Mouse (Mus musculus) liver, embryonic 12.5 days (tissue): ENCODE data around the gene Bmpr1b. TPM values are rescaled to one million over a fixed set of nuclear protein-coding genes. Genes with fewer than 3 reads are reported as not detected.

Experiments used
- ATAC-seq: fragments of 200-750 bp; cut with Nextera tagmentation; 2 replicates; pipeline ENCODE4 v1.8.0; 2017; ENCODE audit warnings: moderate number of reproducible peaks, mild to moderate bottlenecking, moderate library complexity
- H3K27ac ChIP-seq: fragments of 300-500 bp; sonication (generic); 2 replicates; pipeline ENCODE4 v1.5.1; 2016; ENCODE audit warnings: mild to moderate bottlenecking
- H3K27me3 ChIP-seq: fragments of 300-500 bp; sonication (generic); replicated peaks from 2 replicates; pipeline ENCODE4 v1.6.1; 2016; ENCODE audit warnings: mild to moderate bottlenecking, moderate library complexity
- H3K36me3 ChIP-seq: fragments of 300-500 bp; sonication (generic); 2 replicates; pipeline ENCODE4 v1.6.1; 2016; ENCODE audit warnings: mild to moderate bottlenecking, moderate library complexity
- H3K4me1 ChIP-seq: fragments of 300-500 bp; sonication (generic); 2 replicates; pipeline ENCODE4 v1.6.1; 2016
- H3K4me2 ChIP-seq: fragments of 300-500 bp; sonication (generic); 2 replicates; pipeline ENCODE4 v1.6.1; 2016; ENCODE audit warnings: mild to moderate bottlenecking, moderate library complexity
- H3K4me3 ChIP-seq: fragments of 300-500 bp; sonication (generic); 2 replicates; pipeline ENCODE4 v1.5.1; 2016; ENCODE audit warnings: mild to moderate bottlenecking, moderate library complexity
- H3K9ac ChIP-seq: fragments of 300-500 bp; sonication (generic); 2 replicates; pipeline ENCODE4 v1.6.1; 2016; ENCODE audit warnings: mild to moderate bottlenecking, moderate library complexity
- H3K9me3 ChIP-seq: fragments of 300-500 bp; sonication (generic); replicated peaks from 2 replicates; pipeline ENCODE4 v1.6.1; 2016; ENCODE audit warnings: mild to moderate bottlenecking, moderate library complexity
- WGBS: fragments of 180-500 bp; shearing (Covaris S2); methylation state at CpG from one replicate; pipeline ENCODE4 v1.1.7; 2016; ENCODE audit not compliant: insufficient replicate concordance; 5-methylcytosine and 5-hydroxymethylcytosine counted together
- polyA plus RNA-seq: library from polyadenylated mRNA; unstranded; fragments of >200 nt; fragmentation: Nextera tagmentation; extraction: Ambion mirVana; gene quantifications from 2 replicates; pipeline ENCODE4 v1.2.1, GENCODE M21; 2016

Bmpr1b gene
- polyA plus RNA-seq, 1 experiment from 2014 or later = 0.45 TPM

DNA sequence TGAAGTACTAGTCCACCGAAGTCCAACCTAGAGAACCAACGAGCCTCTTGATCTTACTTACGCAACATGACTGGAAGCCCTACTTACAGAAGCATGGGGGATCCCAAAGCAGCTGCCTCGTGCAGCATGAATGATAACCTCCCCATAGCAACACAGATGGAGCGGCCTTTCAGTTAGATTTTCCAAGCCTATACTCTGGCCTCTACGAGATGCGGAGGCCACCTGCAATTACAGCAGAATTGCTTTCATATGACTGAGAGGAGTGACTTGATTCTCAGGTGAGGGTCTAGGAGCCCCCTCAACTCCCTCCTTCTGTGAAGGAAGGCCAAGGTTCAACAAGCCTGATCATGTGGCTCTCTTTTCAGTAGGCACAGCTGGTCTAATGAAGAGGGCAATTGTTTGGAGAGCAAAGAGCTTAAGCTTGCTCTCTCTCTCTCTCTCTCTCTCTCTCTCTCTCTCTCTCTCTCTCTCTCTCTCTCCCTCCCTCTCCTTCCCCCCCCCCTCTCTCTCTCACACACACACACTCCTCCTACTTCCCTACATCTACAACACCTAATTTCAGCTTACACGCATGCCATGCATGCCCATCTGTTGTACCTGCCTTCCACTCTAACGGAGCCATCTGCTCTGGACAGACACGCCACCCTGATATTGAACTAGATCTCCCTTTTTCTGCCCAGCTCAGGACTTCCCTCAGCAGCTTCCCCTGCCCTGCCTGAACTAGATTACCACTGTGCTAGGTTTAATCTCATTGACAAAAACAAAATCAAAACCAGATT, 65.0 kb downstream of the Bmpr1b start:
- H3K36me3 ChIP-seq = no peaks in the 10 kb centered on the region
- 75% methylated on average over 10 of the region's 10 CpGs for WGBS
- H3K27me3 ChIP-seq = no peaks in the 10 kb centered on the region
- H3K9me3 ChIP-seq = no peaks in the 10 kb centered on the region
- no peak overlapping the region for H3K4me3 ChIP-seq
- no peaks in the 10 kb centered on the region for H3K4me1 ChIP-seq
- no peak overlapping the region for H3K4me2 ChIP-seq
- no peak overlapping the region for H3K27ac ChIP-seq
- ATAC-seq = no peak
- H3K9ac ChIP-seq = no peak overlapping the region

- Histone ChIP-seq H3K4me2 (no peak overlapping the region), H3K27me3 (no peaks in the 10 kb centered on the region), H3K27ac (no peak overlapping the region), H3K4me3 (no peak overlapping the region), H3K9me3 (no peaks in the 10 kb centered on the region), H3K9ac (no peak overlapping the region), H3K4me1 (no peaks in the 10 kb centered on the region), H3K36me3 (no peaks in the 10 kb centered on the region)
- no peak for ATAC-seq
- 64% methylated on average over 4 of the region's 4 CpGs for WGBS
Measured at GRCm38 (mm10) chr3:142103622-142104021, 65.6 kb downstream of the Bmpr1b start.

DNA sequence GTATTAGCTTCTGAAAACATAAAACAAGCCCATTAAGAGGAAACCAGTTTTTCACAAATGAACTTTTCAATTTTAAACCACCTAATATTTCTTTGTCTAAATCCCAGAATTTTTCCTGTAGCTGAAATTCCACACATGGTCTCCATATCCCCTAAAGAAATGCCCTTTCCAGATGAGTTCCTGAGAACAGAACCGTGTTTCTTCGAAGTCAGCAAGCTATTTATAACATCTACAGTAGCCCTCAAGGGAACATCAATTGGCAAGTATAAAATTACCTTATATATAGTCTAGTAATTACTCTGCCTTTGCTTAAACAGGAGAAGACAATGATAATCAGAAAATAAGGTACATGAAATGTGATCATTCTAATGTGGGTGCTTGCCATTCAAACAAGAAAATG, 70.1 kb downstream of the Bmpr1b start:
- Histone ChIP-seq H3K4me2 (no peak overlapping the region), H3K9ac (no peak overlapping the region), H3K4me1 (no peaks in the 10 kb centered on the region), H3K4me3 (no peak overlapping the region), H3K27ac (no peak overlapping the region), H3K36me3 (no peaks in the 10 kb centered on the region), H3K9me3 (no peaks in the 10 kb centered on the region), H3K27me3 (no peaks in the 10 kb centered on the region)
- WGBS = 51% methylated on average over 2 of the region's 2 CpGs
- no peak for ATAC-seq

- H3K27me3 ChIP-seq = no peaks in the 10 kb centered on the region
- no peak overlapping the region for H3K4me2 ChIP-seq
- H3K9ac ChIP-seq = no peak overlapping the region
- H3K4me3 ChIP-seq = no peak overlapping the region
- H3K27ac ChIP-seq = no peak overlapping the region
- ATAC-seq = no peak
- 69% methylated on average over 4 of the region's 4 CpGs for WGBS
- no peaks in the 10 kb centered on the region for H3K36me3 ChIP-seq
- H3K9me3 ChIP-seq = no peaks in the 10 kb centered on the region
- no peaks in the 10 kb centered on the region for H3K4me1 ChIP-seq
Measured at GRCm38 (mm10) chr3:142094049-142094448, 75.2 kb downstream of the Bmpr1b start.

DNA sequence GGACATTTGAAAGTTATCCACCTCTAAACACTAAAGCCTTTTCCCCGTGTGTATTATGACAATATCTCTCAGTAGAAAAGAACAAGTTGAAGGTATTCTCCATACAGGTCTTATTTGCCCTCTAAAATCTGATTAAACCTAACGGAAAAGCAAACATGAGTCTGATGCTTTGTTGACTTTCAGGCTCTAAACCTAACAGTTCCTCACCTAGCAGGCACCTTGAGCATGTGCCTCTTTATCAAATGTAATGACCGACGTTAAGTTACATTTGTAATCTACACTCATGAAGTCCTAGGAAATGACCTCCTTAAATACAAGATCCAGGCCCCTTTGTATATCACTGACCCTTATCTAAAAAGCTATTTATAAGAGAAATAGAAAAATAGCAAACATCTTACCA, 79.5 kb downstream of the Bmpr1b start:
- Histone ChIP-seq H3K9me3 (no peaks in the 10 kb centered on the region), H3K36me3 (no peaks in the 10 kb centered on the region), H3K27ac (no peak overlapping the region), H3K27me3 (no peaks in the 10 kb centered on the region), H3K4me1 (no peaks in the 10 kb centered on the region), H3K4me3 (no peak overlapping the region), H3K4me2 (no peak overlapping the region), H3K9ac (no peak overlapping the region)
- 58% methylated on average over 4 of the region's 4 CpGs for WGBS
- ATAC-seq = no peak

DNA sequence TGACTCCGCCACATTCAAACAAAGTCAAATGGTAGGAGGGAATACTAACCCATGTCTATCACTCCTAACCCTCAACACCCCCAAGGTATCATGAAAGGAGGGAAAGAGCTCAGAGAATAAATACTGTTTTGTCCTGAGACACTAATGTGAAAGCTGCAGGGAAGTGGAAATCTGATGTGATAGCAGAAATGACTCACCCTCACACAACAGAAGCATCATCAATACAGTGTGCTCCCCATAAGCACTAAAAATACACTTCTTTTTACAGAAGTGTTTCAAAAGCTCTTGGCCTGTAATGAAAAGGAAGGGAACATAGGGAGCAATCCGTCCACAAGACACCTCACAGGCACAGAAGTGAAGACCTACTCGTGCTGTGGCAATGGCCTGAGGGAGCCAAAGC, 83.3 kb downstream of the Bmpr1b start:
- no peak overlapping the region for H3K9ac ChIP-seq
- no peak for ATAC-seq
- no peaks in the 10 kb centered on the region for H3K27me3 ChIP-seq
- no peaks in the 10 kb centered on the region for H3K4me1 ChIP-seq
- no peak overlapping the region for H3K27ac ChIP-seq
- WGBS = 68% methylated on average over 3 of the region's 3 CpGs
- no peak overlapping the region for H3K4me2 ChIP-seq
- H3K36me3 ChIP-seq = no peaks in the 10 kb centered on the region
- H3K9me3 ChIP-seq = no peaks in the 10 kb centered on the region
- H3K4me3 ChIP-seq = no peak overlapping the region

GRCm38 (mm10) chr3:142084091-142084490, 85.1 kb downstream of the Bmpr1b start:
- Histone ChIP-seq H3K4me1 (no peaks in the 10 kb centered on the region), H3K4me3 (no peak overlapping the region), H3K9me3 (no peaks in the 10 kb centered on the region), H3K27ac (no peak overlapping the region), H3K9ac (no peak overlapping the region), H3K4me2 (no peak overlapping the region), H3K36me3 (no peaks in the 10 kb centered on the region), H3K27me3 (no peaks in the 10 kb centered on the region)
- no peak for ATAC-seq
- 43% methylated on average over 1 of the region's 1 CpGs for WGBS

DNA sequence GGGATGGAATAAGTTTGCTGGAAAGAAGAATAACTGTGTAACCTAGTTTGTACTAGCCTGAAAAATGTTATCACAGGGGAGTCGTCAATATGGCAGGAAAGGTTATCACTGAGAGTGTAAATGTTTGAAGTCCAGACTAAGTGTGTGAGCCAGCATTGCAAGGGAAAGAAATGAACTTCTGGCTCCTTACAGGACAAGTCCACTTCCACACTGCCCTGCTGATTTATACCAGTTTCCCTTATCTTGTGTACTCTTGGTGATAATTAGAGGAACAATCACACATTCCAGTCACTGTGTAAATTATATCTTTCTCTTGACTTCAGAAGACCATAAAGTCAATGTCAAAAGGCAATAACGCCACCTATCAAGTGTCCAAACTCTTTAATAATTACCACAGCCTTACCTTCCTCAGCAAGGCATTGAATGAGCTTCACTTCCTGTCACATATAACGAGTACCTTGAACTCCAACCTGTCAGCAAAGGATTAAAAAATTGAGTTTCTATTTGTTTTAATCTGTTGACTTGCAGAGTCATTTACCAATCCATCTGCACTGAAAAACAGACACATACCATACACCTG, 91.4 kb downstream of the Bmpr1b start:
- no peaks in the 10 kb centered on the region for H3K9me3 ChIP-seq
- no peak for ATAC-seq
- H3K4me3 ChIP-seq = no peak overlapping the region
- no peak overlapping the region for H3K27ac ChIP-seq
- no peaks in the 10 kb centered on the region for H3K4me1 ChIP-seq
- 40% methylated on average over 3 of the region's 3 CpGs for WGBS
- no peaks in the 10 kb centered on the region for H3K27me3 ChIP-seq
- no peak overlapping the region for H3K9ac ChIP-seq
- no peak overlapping the region for H3K4me2 ChIP-seq
- H3K36me3 ChIP-seq = no peaks in the 10 kb centered on the region

- no peak overlapping the region for H3K4me2 ChIP-seq
- H3K4me3 ChIP-seq = no peak overlapping the region
- H3K27ac ChIP-seq = no peak overlapping the region
- H3K4me1 ChIP-seq = no peaks in the 10 kb centered on the region
- H3K36me3 ChIP-seq = no peaks in the 10 kb centered on the region
- no peak overlapping the region for H3K9ac ChIP-seq
- no peak for ATAC-seq
- 74% methylated on average over 5 of the region's 5 CpGs for WGBS
- H3K27me3 ChIP-seq = no peaks in the 10 kb centered on the region
- no peaks in the 10 kb centered on the region for H3K9me3 ChIP-seq
Measured at GRCm38 (mm10) chr3:142071601-142072000, 97.6 kb downstream of the Bmpr1b start.

GRCm38 (mm10) chr3:142066792-142067346, 102.4 kb downstream of the Bmpr1b start:
- 59% methylated on average over 1 of the region's 1 CpGs for WGBS
- Histone ChIP-seq H3K4me2 (no peak overlapping the region), H3K27ac (no peak overlapping the region), H3K27me3 (no peaks in the 10 kb centered on the region), H3K4me3 (no peak overlapping the region), H3K4me1 (no peaks in the 10 kb centered on the region), H3K36me3 (no peaks in the 10 kb centered on the region), H3K9ac (no peak overlapping the region), H3K9me3 (no peaks in the 10 kb centered on the region)
- ATAC-seq = no peak

DNA sequence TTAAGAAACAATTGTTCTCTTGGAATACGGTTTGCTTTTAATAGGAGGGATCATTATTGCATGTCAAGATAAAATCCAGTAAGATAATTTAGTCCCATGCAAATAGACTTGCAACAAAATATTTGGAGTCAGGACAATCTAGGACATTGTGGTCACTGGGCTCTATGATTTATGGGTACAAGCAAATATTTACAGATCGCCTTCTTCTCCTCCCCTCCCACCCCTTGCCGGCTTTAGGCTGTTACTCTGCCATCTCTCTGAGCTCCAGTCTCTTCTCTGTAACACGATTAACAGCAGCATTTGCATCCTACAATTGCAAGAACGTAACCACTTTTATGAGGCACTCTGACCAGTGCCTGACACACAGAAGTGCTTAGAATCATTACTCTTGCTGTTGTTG, 104.1 kb downstream of the Bmpr1b start:
- no peak for ATAC-seq
- Histone ChIP-seq H3K27me3 (no peaks in the 10 kb centered on the region), H3K36me3 (no peaks in the 10 kb centered on the region), H3K4me3 (no peak overlapping the region), H3K4me2 (no peak overlapping the region), H3K9ac (no peak overlapping the region), H3K27ac (no peak overlapping the region), H3K9me3 (no peaks in the 10 kb centered on the region), H3K4me1 (no peaks in the 10 kb centered on the region)
- 68% methylated on average over 5 of the region's 5 CpGs for WGBS

GRCm38 (mm10) chr3:142063536-142064226, 105.5 kb downstream of the Bmpr1b start:
- WGBS = 57% methylated on average over 12 of the region's 12 CpGs
- no peak for ATAC-seq
- H3K9me3 ChIP-seq = no peaks in the 10 kb centered on the region

More at GRCm38 (mm10) chr3:142063536-142064226, 105.5 kb downstream of the Bmpr1b start:
- Histone ChIP-seq H3K27me3 (no peaks in the 10 kb centered on the region), H3K4me3 (no peak overlapping the region), H3K4me2 (no peak overlapping the region), H3K36me3 (no peaks in the 10 kb centered on the region), H3K4me1 (no peaks in the 10 kb centered on the region), H3K27ac (no peak overlapping the region), H3K9ac (no peak overlapping the region)
